In the genomic region with DNA sequence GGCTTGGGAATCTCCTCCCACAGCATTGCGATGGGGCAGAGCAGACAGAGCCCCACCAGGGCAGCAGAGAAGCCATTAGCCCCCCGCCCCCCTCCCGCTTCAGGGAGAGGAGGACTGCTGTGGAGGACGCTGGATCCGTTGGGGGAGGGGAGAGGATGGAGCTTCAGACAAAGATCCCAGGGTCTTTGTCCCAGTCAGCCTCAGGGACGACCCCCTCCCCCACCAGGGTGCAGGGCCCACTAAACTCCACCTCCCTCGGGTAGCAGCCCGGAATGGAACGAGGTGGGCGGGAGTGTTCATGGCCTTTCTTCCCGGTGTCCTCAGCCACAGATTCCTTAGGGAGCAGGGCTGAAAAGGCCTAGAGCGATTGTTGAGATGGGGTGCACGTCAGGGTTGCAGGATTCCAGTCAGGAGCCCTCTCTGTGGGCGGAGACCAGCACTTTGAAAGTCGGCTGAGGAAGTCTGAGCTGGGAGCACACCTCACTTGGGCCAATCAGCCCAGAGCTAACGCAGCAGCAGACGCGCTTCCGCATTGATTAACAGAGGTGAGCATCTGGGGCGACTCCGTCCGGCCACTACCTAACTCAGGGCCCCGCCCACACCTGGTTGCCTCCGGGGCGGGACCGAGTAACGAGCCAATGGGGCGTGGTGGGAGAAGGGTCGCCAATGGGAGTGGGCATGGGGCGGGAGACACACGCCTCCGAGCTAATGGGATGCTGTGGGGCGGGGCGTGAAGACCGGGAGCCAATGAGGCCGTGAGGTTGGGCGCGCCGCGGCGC, we compare ENCODE assay signal across 8 mouse cellular contexts. TPM values are rescaled to one million over a fixed set of nuclear protein-coding genes. Genes with fewer than 3 reads are reported as not detected.
DNase-seq lines count a peak whose midpoint lies in the region; ATAC-seq lines count a peak whose summit lies in the region.

A gene (plus strand): TSS at position 760 of the 779 bp plus-strand sequence.

- H3K4me2 ChIP-seq in hindbrain, embryonic 16.5 days (ENCODE audit: low read length): peak within 1 kb of the TSS; percentile 94

- peak within 1 kb of the TSS; percentile 65 for H3K9ac ChIP-seq in hindbrain, embryonic 16.5 days (ENCODE audit: low read depth, low read length)

- H3K4me3 ChIP-seq in hindbrain, embryonic 16.5 days (ENCODE audit: low read length): peak within 1 kb of the TSS; percentile 60

- H3K9me3 ChIP-seq in hindbrain, embryonic 16.5 days (ENCODE audit: control insufficient read depth, low read length): no peaks in the 10 kb centered on the region

- WGBS in hindbrain, embryonic 16.5 days: under 1% methylated on average over 41 of the region's 41 CpGs

- peak within 1 kb of the TSS; percentile 35 for H3K27ac ChIP-seq in hindbrain, embryonic 16.5 days (ENCODE audit: low read depth, low read length)

- H3K36me3 ChIP-seq in hindbrain, embryonic 16.5 days (ENCODE audit: control insufficient read depth, insufficient read depth, low read length): no peaks in the 10 kb centered on the region

- peaks cover 14% of the 10 kb centered on the region for H3K4me1 ChIP-seq in hindbrain, embryonic 16.5 days (ENCODE audit: control insufficient read depth, insufficient read depth, low read depth, low read length)

- peak; percentile 98 for DNase-seq in WW6 (ENCODE audit: low read depth, low spot score)
- peak; percentile 68 to 86 for DNase-seq in cerebellum, postnatal 4 days (ENCODE audit: low spot score in 2 of 2)
- DNase-seq in gastrocnemius, adult 18-20 months (ENCODE audit: low spot score): peak; percentile 85
- DNase-seq in left cerebral cortex, adult 18-20 months (ENCODE audit: low spot score in 2 of 2): peak; percentile 72 to 74
- peak; percentile 89 to 92 for DNase-seq in right cerebral cortex, postnatal 10 days (ENCODE audit: low spot score in 2 of 2)
- peak; percentile 82 for DNase-seq in urinary bladder, postnatal 25 days (ENCODE audit: low spot score)

- H3K27me3 ChIP-seq in hindbrain, embryonic 16.5 days (replicated peaks; ENCODE audit: control insufficient read depth, insufficient read depth, low read length): no peaks in the 10 kb centered on the region

- peak; percentile 96 for ATAC-seq in hindbrain, embryonic 16.5 days
- ATAC-seq in megakaryocyte, adult 5-6 weeks (ENCODE audit: poor library complexity, severe bottlenecking): peak; percentile 94

RNA-seq across cellular contexts. Expression of the gene that starts here (rescaled TPM):
- total RNA-seq in gastrocnemius, adult 18-20 months (2021): under 1 TPM; 0.24 to 0.48 TPM
- 22.8 and 25.9 TPM in 2 replicates for polyA plus RNA-seq in hindbrain, embryonic 16.5 days (2015; fragmentation: Nextera tagmentation; extraction: Ambion mirVana)
- 1 to 10 TPM; 1.4 to 2.5 TPM for total RNA-seq in left cerebral cortex, adult 18-20 months (2021)
- total RNA-seq in megakaryocyte, adult 5-6 weeks (2015): 3.9 and 4.1 TPM in 2 replicates
- total RNA-seq in megakaryocyte, adult 5-6 weeks (2017): 2.2 and 4.1 TPM in 2 replicates

Comparison
In these comparisons a context has a peak if more than half of its experiments do, and no peak if none do; other contexts are left out.
1. Peak in every context shown above with its lines: DNase-seq, ATAC-seq, H3K4me3 ChIP-seq and H3K27ac ChIP-seq.
2. Peak in DNase-seq in gastrocnemius, adult 18-20 months; RNA of the gene not detected or under 1 TPM.